Mouse (Mus musculus): ENCODE results near the gene Notch1.
A peak's percentile ranks its signal among the peaks of the same experiment; 100 is the strongest.

The Notch1 gene

GRCm38 (mm10) chr2:26444946-26445665 is 71.4 kb downstream of the Notch1 start, which contains the start of gene Sec16a:
Gene Sec16a (minus strand): TSS chr2:26445216.
- DNase-seq (ENCODE audit: low spot score), result peak; percentile 100

DNA sequence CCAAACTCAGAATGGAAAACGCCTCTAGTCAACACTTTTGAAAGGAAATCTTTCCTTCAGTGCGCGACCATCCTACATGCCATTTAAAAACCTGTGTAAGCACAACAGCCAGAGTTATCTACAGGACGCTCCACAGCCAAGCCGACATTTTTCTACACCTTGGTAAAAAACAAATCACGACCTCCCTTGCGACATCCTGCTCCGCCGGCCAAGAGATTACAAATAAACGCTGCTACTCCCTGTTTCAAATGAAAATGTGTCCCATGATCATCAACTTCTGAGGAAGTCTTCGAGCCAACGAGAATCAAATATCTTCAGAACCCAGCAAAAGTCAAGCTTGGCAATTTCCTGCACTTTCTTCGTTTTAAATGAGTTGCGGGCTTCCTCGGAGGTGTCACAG is 72.1 kb downstream of the Notch1 start:
- peak; percentile 50 for DNase-seq (ENCODE audit: low spot score)

GRCm38 (mm10) chr2:26443876-26444275 is 72.6 kb downstream of the Notch1 start:
- DNase-seq (ENCODE audit: low spot score), result no peak

DNA sequence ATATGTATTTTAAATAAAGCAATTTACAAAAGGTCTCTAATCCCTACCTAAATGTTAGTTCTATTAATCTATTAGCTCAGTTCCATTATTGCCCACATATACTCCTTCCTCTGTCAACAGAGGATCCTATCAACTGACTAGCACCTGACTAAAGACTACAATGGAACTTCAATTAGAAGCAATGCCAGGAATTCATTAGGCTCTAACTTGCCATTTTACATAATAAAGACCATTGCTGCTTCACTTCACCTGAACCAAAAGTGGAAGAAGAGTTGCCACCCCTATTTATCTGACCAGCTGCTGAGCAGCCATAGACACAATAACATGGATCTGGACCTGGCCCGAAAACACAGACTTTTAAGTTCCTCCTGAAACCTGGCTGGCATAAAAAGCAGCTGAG is 73.6 kb downstream of the Notch1 start:
- no peak for DNase-seq (ENCODE audit: low spot score)

DNA sequence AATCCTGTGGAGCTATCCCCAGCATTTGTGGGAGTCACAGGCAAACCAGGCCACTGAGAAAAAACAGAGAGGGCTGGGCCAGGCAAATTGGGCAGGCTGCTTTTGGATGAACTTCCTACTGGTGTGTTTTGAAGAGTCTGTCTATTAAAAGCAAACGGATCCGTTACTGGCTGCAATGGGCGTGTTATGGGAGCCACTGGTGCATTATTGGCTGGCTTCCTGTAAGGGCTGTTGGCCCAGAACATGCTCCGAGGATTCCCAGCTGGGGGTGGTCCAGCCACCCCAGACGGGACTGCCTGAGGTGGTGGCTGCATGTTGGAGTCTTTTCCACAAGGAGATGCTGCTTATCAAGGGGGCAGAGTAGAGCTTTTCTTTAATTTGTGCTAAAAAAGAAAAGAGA is 74.8 kb downstream of the Notch1 start:
- peak; percentile 32 for DNase-seq (ENCODE audit: low spot score)

DNA sequence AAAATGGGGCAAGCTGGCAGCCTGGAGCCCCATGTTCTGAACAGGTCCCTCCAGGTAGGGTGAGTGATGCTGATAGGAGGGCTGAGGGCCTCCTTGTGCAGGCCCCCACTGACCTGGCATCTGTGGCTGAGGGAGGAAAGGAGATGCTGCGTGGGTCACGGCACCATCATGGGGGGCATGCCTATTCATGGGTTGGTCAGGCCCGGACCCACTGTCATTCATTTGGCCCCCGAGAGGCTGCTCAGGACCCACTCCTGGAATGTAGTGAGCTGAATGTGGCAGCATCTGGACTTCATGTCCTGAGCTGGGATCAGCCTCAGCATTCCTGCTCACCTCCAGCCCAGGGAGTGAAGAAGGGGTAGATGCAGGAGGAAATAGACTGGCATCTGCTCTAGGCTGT is 75.2 kb downstream of the Notch1 start:
- DNase-seq (ENCODE audit: low spot score), result no peak

- DNase-seq (ENCODE audit: low spot score), result no peak
Measured at GRCm38 (mm10) chr2:26439671-26440070, 76.8 kb downstream of the Notch1 start.

GRCm38 (mm10) chr2:26438373-26438772 is 78.1 kb downstream of the Notch1 start:
- no peak for DNase-seq (ENCODE audit: low spot score)

DNA sequence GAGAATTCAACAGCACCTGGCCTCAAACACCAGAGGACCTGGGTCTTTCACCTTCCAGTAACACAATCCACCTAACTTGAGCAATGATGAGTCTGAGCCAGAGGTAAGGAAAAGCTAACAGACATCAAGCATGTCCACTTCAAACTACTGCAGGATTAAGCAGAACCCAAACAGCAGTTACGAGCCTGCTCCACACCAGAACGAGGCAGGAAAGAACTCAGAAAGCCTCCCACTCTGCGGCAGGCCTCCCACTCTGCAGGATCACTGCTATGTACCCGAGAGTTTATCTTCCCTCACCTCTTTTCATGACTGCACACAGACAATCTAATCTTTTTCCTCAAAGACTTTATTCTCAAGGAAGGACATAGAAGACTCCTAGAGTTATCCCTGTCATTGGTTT is 79.2 kb downstream of the Notch1 start:
- DNase-seq (ENCODE audit: low spot score), result no peak

- DNase-seq (ENCODE audit: low spot score), result peak; percentile 54
Measured at GRCm38 (mm10) chr2:26434791-26435572, 81.5 kb downstream of the Notch1 start.

DNA sequence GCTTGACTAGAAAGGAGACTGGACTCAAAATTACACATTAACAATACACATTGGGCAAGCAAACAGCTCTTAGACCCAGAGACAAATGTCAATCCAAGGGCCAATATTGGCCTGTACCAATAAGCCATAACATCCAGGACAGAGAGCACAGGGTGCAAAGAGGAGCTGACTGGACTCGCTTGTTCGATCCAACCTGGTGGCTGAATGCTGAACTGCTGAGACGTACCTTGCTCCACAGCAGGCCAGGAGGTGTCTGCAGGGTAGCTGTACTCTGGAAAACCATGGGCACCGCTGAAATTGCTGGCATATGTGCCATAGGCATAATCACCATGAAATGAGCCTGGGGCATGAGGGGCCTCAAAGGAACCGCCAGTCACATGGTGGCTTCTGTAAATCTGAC is 86.6 kb downstream of the Notch1 start:
- no peak for DNase-seq (ENCODE audit: low spot score)

DNA sequence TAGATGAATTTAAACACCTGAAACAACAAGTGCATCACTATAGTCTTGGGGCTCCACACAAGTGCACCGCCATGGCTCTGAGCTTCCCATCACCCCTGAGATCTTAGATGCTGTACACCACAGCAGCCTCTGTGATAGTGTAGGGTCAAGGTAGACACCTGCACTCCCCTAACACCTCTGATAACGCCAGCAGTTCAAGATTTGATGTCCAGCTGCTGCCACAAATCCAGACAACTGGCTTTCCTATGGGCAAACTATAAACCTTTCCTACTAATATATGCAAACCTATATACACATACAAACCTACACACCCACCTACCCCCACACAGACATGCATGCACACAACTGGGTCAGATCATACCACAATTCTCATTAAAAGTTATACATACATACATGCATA is 91.9 kb downstream of the Notch1 start:
- DNase-seq (ENCODE audit: low spot score), result no peak

DNA sequence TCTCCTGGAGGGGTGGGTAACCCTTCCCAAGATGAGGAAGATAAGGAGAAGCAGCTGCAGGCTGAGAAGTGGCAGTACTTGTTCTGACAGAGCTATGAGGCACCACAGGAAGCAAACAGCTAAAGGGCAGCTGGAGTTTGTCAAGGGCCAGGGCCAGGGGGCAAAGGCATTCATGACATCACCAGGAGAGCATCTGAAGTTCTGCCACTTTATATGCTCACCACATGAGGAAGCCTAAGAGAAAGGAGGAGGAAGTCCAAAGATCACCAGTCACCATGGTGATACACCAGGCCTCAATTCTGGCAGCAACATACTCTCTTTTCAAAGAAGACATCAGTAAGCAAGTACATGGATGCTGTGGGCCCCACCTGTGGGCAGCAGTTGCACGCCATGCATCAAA is 93.4 kb downstream of the Notch1 start:
- no peak for DNase-seq (ENCODE audit: low spot score)

- DNase-seq (ENCODE audit: low spot score), result no peak
Measured at GRCm38 (mm10) chr2:26421969-26422368, 94.5 kb downstream of the Notch1 start.

DNA sequence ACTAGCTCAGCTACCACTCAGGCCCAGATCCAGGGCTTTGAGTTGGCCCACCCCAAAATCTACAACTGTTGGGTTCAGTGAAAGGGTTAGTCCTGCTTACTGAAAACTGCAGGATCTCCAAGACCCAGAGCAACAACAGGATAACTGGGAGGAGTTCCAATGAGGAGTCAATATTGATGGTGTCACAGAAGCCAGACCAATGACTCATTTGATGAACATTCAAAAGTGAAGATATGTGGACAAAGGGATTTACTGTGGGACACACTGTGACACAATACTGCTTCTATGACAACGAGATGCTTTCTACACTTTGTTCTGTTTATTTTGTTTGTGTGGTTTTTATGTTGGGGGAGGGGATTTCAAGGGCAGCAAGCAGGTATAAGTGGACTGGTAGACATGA is 98.3 kb downstream of the Notch1 start:
- DNase-seq (ENCODE audit: low spot score), result peak; percentile 43

DNA sequence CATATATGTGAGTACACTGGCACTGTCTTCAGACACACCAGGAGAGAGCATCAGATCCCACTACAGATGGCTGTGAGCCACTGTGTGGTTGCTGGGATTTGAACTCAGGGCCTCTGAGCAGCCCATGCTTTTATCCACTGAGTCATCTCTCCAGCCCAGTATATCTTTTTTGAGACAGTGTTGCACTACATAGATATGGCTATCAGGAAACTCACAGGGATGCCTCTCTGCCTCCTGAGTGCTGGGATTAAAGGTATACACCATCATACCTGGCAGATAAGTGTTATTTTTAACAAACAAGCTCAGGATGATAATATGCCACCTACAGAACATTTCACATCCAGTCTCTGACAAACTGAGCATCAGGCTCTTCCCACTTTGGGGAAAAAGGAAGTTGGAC is 99.4 kb downstream of the Notch1 start:
- DNase-seq (ENCODE audit: low spot score), result no peak

GRCm38 (mm10) chr2:26410931-26411411 is 105.5 kb downstream of the Notch1 start:
- DNase-seq (ENCODE audit: low spot score), result peak; percentile 56

GRCm38 (mm10) chr2:26410091-26410490 is 106.4 kb downstream of the Notch1 start:
- DNase-seq (ENCODE audit: low spot score), result peak; percentile 26

GRCm38 (mm10) chr2:26409362-26409761 is 107.1 kb downstream of the Notch1 start:
- DNase-seq (ENCODE audit: low spot score), result no peak

GRCm38 (mm10) chr2:26408515-26409356 is 107.7 kb downstream of the Notch1 start, which contains the start of gene Inpp5e:
Gene Inpp5e (minus strand): TSS chr2:26409203.
- DNase-seq (ENCODE audit: low spot score), result peak; percentile 92
